Mouse (Mus musculus) heart, adult 18-20 months (tissue): ENCODE measurements around the gene Slc25a54. TPM values are rescaled to one million over a fixed set of nuclear protein-coding genes. Genes with fewer than 3 reads are reported as not detected.

ENCODE experiments used
- DNase-seq, 2 experiments: peaks; one replicate each; pipeline ENCODE4 v3.0.0; 2021 to 2022; ENCODE audit warnings: mixed read lengths in 1 of 2
- microRNA-seq, 2 experiments: library from miRNA; unstranded; fragments of <30 nt; microRNA quantifications; one replicate each; pipeline ENCODE4 v1.2.0; 2022
- total RNA-seq, 2 experiments: library from RNA; stranded (reverse); gene quantifications; 2 replicates each; pipeline ENCODE4 v1.2.3; 2021

Slc25a54 gene
- total RNA-seq, 2 experiments from 2014 or later = not detected

DNA sequence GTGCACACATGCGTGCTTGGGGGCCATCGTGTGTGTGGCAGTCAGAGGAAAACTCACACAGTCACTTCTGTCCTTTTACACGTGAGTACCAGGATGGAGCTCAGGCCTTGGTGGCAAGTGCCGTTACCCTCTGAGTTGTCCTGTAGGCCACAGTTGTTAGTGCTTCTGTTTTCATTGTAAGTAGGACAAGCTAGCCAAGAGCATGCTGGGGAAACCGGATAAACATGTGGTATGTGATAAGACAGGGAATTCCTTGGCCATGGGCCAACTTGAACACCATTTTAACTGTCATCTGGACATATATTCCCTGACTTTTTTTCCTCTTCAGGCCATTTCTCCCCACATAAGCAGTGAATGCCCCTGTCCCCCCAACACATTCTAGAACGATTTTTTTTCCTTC, 45.3 kb downstream of the Slc25a54 start:
- DNase-seq = no peak

DNA sequence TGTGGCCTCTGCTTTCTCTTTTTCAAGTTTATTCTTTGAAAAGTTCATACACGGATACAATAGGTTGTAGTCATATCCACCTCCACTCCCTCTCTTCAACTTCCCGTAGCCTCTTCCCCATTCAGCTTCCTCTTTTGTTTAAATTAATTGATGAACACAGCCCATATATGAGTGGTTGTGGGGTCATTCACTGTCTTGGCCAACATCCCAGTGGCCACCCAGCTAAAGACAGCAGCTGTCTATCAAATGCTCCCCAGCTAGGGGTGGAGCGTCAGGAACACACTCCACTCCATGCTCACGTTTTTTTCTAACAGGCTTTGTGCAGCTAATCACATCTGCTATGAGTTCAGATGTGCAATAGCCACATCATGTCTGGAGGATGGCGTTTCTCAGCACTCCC, 49.5 kb downstream of the Slc25a54 start:
- DNase-seq = no peak

DNA sequence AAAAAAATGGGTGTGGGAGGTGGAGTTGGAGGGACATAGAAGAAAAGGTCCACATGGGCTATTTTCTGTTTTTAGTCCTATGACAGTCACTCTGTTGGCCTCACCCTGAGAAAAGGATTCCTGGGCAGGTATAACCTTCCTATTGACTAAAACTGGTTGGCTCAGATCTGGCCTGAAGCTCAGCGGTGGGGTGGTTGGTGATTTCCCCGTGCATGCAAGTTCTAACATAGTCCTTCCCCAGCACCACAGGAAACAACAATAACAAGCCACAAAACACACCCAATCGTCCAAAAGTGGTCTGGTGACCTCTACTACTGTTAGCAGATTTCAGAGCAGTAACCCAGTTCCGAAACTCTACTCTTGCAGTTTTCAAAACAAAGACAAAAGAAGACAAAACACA, 52.7 kb downstream of the Slc25a54 start:
- DNase-seq = no peak

DNA sequence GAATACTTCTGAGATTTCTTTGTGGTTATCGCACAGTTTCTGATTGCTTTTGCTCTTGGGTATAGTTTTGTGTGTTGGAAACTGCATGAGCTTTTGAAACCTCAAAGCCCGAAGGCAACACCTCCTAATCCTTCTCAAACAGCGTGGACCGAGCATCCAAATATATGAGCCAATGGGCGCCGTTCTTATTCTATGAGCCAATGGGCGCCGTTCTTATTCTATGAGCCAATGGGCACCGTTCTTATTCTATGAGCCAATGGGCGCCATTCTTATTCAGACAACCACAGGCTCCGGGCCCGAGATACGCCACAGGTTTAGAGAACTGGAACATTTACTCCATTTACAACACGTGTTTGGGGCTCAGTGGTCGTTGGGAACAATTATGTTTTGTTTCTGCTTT, 53.8 kb downstream of the Slc25a54 start:
- DNase-seq = no peak

DNA sequence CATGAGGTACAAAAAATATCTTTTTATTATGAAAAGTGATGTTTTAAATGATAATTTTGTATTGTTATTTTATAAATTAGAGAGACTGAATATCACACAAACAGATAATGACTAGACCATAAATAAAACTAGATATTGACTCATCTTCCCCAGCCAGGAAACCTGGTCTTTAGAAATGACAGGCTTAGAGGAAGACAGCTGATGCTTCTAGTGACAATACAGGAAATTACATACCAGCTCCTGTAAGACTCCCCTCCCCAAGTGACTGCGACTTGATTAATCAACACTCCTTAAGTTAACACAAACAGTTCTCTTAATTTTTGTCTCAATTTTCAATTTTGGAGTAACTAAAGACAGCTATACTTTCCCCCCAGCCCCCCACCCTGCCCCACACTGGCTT, 55.1 kb downstream of the Slc25a54 start:
- DNase-seq = no peak

DNA sequence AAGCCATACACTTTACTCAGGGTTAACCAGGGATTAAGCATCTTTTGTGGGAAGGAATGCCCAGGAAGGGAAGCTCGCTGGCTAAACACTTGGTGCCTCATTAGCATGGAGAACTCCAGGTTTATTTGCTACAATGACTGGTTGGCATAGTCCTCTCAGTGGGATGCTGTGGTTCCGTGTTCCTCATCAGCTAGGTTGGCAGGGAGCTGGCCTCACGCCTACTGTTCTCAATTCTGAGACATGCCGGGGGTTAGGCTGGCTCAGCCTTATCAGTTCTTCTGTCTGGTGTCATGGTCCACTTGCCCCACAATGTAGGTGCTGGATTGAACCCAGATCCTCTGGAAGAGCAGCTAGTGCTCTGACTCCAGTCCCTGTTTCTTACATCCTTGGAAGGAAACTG, 72.3 kb downstream of the Slc25a54 start:
- DNase-seq = no peak

DNA sequence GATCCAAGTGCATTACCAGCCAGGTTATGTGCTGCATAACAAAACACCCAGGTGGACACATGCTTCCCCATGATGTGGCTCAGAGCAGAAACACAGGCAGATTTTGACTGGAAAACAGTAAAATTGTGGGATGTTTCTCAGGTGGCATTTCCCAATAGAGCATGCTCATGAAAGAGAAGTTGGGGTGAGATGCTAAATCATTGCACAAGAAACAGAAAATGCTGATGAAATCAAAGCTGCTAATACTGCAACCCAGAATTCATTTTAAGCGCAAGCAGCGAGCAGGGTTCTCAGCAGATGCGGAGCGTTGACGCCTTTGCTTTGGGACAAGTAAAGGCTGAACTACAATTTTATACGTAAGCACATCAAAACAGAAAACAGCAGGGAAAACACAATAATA, 73.1 kb downstream of the Slc25a54 start:
- no peak for DNase-seq

DNA sequence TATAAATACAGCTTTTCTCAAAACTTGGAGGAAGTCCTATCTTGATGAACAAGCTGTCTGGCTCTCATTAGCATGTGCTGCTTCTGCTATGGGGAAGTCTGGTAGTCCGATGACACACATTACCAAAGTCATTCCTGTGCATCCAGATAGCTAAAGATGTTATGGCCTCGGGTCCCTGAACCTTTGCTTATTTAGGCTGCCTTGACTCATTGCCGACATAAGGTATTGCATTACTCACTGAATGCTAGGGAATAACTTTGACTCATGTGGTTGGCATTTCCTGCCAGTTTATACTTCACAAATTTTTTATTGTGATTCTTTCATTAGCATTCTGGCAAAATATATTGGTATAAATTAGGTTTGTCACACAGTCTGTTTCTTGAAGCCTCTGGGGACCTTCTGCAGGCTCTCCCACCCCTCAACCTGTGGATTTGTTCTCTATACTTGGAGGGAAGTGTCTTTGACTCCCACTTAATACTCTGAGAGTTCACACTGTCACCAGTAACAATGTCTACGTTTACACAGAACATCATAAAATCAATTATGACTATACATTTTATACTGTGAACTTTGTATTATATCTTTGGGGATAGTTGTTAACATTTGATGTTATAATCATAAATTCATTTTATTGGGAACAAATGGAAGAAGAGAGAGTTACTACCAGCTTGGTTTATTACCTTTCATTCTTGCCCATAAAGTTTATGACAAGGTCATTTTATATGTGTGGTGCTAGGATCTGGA, 75.8 kb downstream of the Slc25a54 start:
- DNase-seq = no peak

DNA sequence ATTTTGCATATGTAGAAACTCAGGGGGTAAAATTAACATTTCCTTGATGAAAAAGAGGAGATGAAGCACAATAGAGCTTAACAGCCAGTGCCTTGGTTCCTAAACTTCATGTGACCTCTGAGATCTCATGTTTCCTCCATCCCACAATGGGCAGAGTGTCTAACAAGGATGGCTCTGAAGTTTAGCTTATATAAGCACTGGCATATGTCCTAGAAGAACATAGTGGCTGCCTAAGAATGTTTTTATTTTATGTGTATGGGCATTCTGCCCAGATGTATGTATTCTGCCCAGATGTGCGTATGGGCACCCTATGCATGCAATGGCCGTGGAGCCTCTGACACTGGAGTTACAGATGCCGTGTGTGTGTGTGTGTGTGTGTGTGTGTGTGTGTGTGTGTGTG, 77.2 kb downstream of the Slc25a54 start:
- no peak for DNase-seq

DNA sequence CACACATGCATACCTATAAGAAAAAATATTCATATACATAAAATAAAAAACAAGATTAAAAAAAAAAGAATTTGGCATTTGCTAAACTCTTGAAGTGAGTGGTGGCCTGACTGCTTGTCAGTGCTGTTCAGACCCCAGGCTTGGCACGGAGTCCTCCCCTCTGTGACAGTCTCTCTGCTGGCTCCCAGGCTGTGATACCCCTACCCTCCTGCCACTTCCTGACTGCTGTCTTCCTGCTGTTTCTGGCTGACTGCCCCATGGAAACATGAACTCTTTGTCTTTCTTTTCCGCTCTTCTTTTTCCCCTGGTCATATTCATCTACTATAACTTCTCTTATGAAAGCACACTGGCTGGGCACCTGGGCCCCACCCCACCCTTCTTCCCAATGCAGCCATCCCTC, 83.8 kb downstream of the Slc25a54 start:
- DNase-seq = no peak

DNA sequence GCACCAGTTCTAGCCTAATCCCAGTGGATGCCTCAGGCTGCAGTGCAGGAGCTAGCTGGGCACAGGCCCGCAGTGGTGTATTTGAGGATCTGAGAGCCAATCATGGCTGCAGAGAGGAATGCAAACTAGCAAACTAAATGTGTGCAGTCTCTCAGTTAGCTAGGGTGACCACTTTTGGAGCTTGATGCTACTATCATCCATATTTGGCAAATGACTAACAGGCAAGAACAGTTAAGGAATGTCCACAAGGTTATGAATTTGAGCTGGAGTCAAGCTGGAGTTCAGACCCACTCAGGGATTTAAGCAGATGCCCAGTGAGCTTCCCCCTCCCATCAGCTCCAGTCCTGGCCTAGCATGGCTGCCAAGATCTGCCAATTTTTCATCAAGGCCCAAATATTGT, 84.4 kb downstream of the Slc25a54 start:
- no peak for DNase-seq

DNA sequence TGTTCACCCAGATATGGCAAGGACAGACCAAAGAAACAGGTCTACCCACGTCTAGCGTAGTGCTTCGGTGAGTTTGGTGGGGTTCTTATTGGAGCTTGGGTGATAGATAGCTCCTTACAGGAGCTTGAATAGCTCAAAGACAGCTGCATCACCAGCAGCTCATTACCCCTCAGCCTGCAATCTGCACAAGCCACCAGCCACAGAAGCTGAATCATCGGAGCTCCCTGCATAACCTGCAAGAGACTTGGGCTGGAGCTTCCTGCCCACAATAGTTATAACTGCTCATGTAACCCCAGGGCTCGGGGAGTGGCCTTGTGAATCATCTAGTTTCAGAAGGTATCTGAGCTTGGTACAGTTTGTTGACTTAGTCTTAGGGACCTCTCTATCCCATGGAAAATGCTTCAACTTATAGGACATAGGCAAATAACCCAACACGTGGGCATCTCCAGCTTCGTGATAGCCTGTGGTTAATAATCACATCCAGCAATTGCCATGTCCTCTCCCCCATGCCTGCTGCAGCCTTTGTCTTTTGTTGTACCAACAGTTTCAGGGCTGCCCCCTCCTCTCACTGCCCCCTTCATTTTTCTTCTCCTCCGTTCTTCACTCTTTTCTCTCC, 85.1 kb downstream of the Slc25a54 start:
- no peak for DNase-seq

Small RNAs within 50 kb of the gene (microRNA-seq; reads per million reads assigned to microRNA genes)
- gene Gm44384 = 0 reads per million in 2 experiments

Other genes with a start within 250 kb of the Slc25a54 start
- gene Stxbp3, start 239.9 kb upstream of the Slc25a54 start, total RNA-seq = 10 to 100 TPM; 24.6 to 32.5 TPM
- gene Fndc7, start 190.5 kb upstream of the Slc25a54 start, total RNA-seq = under 1 TPM; 0.07 to 0.18 TPM
- gene Prpf38b, start 168.7 kb upstream of the Slc25a54 start, total RNA-seq = 10 to 100 TPM; 16.7 to 19.3 TPM
- gene Henmt1, start 140.6 kb upstream of the Slc25a54 start, total RNA-seq = not detected
- not detected for gene Gm9857, start 140.0 kb upstream of the Slc25a54 start, total RNA-seq
- 10 to 100 TPM; 13.0 to 13.8 TPM for gene Fam102b, start 52.9 kb upstream of the Slc25a54 start, total RNA-seq
- gene Slc25a24, start 42.7 kb downstream of the Slc25a54 start, total RNA-seq = 1 to 10 TPM; 6.0 to 7.4 TPM